Mouse (Mus musculus) ES-Bruce4 (cell line): ENCODE data around the gene Prrx1. TPM values are rescaled to one million over a fixed set of nuclear protein-coding genes. Genes with fewer than 3 reads are reported as not detected.

Source experiments
- H3K27ac ChIP-seq: 2 replicates; pipeline ENCODE4 v1.5.1; 2012; ENCODE audit warnings: low read length, inconsistent platforms; ENCODE audit not compliant: insufficient read depth
- H3K27me3 ChIP-seq: 2 replicates; pipeline ENCODE4 v1.6.1; 2012; ENCODE audit warnings: mild to moderate bottlenecking, low read length, inconsistent platforms; ENCODE audit not compliant: control insufficient read depth, poor library complexity, insufficient read depth, severe bottlenecking
- H3K36me3 ChIP-seq: 2 replicates; pipeline ENCODE4 v1.6.1; 2012; ENCODE audit warnings: inconsistent platforms, mild to moderate bottlenecking, low read length, moderate library complexity; ENCODE audit not compliant: control insufficient read depth, poor library complexity, insufficient read depth, severe bottlenecking
- H3K4me1 ChIP-seq: one replicate; pipeline ENCODE4 v1.8.1; 2011; ENCODE audit warnings: low read length; ENCODE audit not compliant: control insufficient read depth, insufficient read depth
- H3K4me3 ChIP-seq: 2 replicates; pipeline ENCODE4 v1.5.1; 2011; ENCODE audit warnings: low read depth, mild to moderate bottlenecking, low read length
- H3K9ac ChIP-seq: 2 replicates; pipeline ENCODE4 v1.6.1; 2012; ENCODE audit warnings: low read depth, mild to moderate bottlenecking, inconsistent platforms; ENCODE audit not compliant: poor library complexity, severe bottlenecking
- H3K9me3 ChIP-seq: replicated peaks from 2 replicates; pipeline ENCODE4 v1.6.1; 2012; ENCODE audit warnings: mild to moderate bottlenecking, low read length, inconsistent platforms; ENCODE audit not compliant: control insufficient read depth, poor library complexity, insufficient read depth, severe bottlenecking
- CTCF ChIP-seq: IDR thresholded peaks from one replicate; pipeline ENCODE4 v1.8.1; 2011; ENCODE audit warnings: low read depth, low read length
- EP300 ChIP-seq: IDR thresholded peaks from 2 replicates; pipeline ENCODE4 v1.6.1; 2011; ENCODE audit warnings: low read depth, low read length; ENCODE audit not compliant: insufficient read depth
- POLR2A ChIP-seq: IDR thresholded peaks from one replicate; pipeline ENCODE4 v1.8.1; 2011; ENCODE audit warnings: low read length; ENCODE audit not compliant: insufficient read depth
- polyA plus RNA-seq: library from polyadenylated mRNA; stranded (reverse); fragments of >200 nt; gene quantifications from 2 replicates; pipeline ENCODE4 v1.2.4, GENCODE M21; 2011; ENCODE audit warnings: low read depth; ENCODE audit not compliant: missing spikeins, insufficient read depth, insufficient read length

Gene Prrx1
- polyA plus RNA-seq, 1 experiment = 3.2 TPM

- H3K27me3 ChIP-seq = peaks cover 33% of the 10 kb centered on the region
Observed at GRCm38 (mm10) chr1:163308631-163309030, 4.9 kb downstream of the Prrx1 start.

GRCm38 (mm10) chr1:163307706-163308105, 5.8 kb downstream of the Prrx1 start:
- Histone ChIP-seq H3K27ac (no peak overlapping the region), H3K9ac (no peak overlapping the region), H3K4me1 (no peaks in the 10 kb centered on the region), H3K36me3 (no peaks in the 10 kb centered on the region), H3K9me3 (no peaks in the 10 kb centered on the region), H3K27me3 (peaks cover 25% of the 10 kb centered on the region), H3K4me3 (no peak overlapping the region)
- TF ChIP-seq EP300 (no peak), CTCF (no peak)

More at GRCm38 (mm10) chr1:163308631-163309030, 4.9 kb downstream of the Prrx1 start:
- Histone ChIP-seq H3K36me3 (no peaks in the 10 kb centered on the region), H3K27ac (no peak overlapping the region), H3K9ac (no peak overlapping the region), H3K9me3 (no peaks in the 10 kb centered on the region), H3K4me3 (no peak overlapping the region), H3K4me1 (no peaks in the 10 kb centered on the region)
- TF ChIP-seq POLR2A = no peak
- no peak for TF ChIP-seq EP300
- TF ChIP-seq CTCF = no peak

GRCm38 (mm10) chr1:163305956-163306355, 7.6 kb downstream of the Prrx1 start:
- Histone ChIP-seq H3K27me3 (peaks cover 9% of the 10 kb centered on the region), H3K9ac (no peak overlapping the region), H3K4me3 (no peak overlapping the region), H3K4me1 (no peaks in the 10 kb centered on the region), H3K36me3 (no peaks in the 10 kb centered on the region), H3K27ac (no peak overlapping the region), H3K9me3 (no peaks in the 10 kb centered on the region)
- TF ChIP-seq CTCF (peak; percentile 17), EP300 (no peak)

GRCm38 (mm10) chr1:163304837-163305236, 8.7 kb downstream of the Prrx1 start:
- no peak for TF ChIP-seq EP300
- TF ChIP-seq POLR2A = no peak
- no peak for TF ChIP-seq CTCF
- Histone ChIP-seq H3K4me3 (no peak overlapping the region), H3K27me3 (peaks cover 5% of the 10 kb centered on the region), H3K9ac (no peak overlapping the region), H3K9me3 (no peaks in the 10 kb centered on the region), H3K27ac (no peak overlapping the region), H3K36me3 (no peaks in the 10 kb centered on the region), H3K4me1 (no peaks in the 10 kb centered on the region)

- TF ChIP-seq POLR2A (no peak), EP300 (no peak), CTCF (no peak)
- H3K36me3 ChIP-seq = no peaks in the 10 kb centered on the region
- H3K27me3 ChIP-seq = no peaks in the 10 kb centered on the region
- H3K4me1 ChIP-seq = no peaks in the 10 kb centered on the region
- H3K4me3 ChIP-seq = no peak overlapping the region
- H3K9me3 ChIP-seq = no peaks in the 10 kb centered on the region
- H3K9ac ChIP-seq = no peak overlapping the region
- H3K27ac ChIP-seq = no peak overlapping the region
Observed at GRCm38 (mm10) chr1:163302292-163302691, 11.2 kb downstream of the Prrx1 start.

GRCm38 (mm10) chr1:163293152-163293551, 20.4 kb downstream of the Prrx1 start:
- H3K27ac ChIP-seq = no peak overlapping the region
- no peaks in the 10 kb centered on the region for H3K36me3 ChIP-seq
- no peak for TF ChIP-seq POLR2A
- TF ChIP-seq EP300 = no peak
- no peak for TF ChIP-seq CTCF
- no peak overlapping the region for H3K9ac ChIP-seq
- no peaks in the 10 kb centered on the region for H3K27me3 ChIP-seq
- H3K4me3 ChIP-seq = no peak overlapping the region
- H3K4me1 ChIP-seq = no peaks in the 10 kb centered on the region
- no peaks in the 10 kb centered on the region for H3K9me3 ChIP-seq
